Mouse (Mus musculus) embryonic fibroblast, embryonic 13.5 days (primary cell): ENCODE data around the gene Ptbp3. TPM values are rescaled to one million over a fixed set of nuclear protein-coding genes. Genes with fewer than 3 reads are reported as not detected.

Experiments
- H3K27ac ChIP-seq: 2 replicates; pipeline ENCODE4 v1.5.1; 2012; ENCODE audit warnings: low read length, control low read depth, inconsistent platforms; ENCODE audit not compliant: insufficient read depth
- H3K4me1 ChIP-seq: 2 replicates; pipeline ENCODE4 v1.6.1; 2011; ENCODE audit warnings: low read length; ENCODE audit not compliant: control insufficient read depth, insufficient read depth
- H3K4me3 ChIP-seq: 2 replicates; pipeline ENCODE4 v1.5.1; 2011; ENCODE audit warnings: mild to moderate bottlenecking, control low read depth, low read length; ENCODE audit not compliant: insufficient read depth
- CTCF ChIP-seq: IDR thresholded peaks from 2 replicates; pipeline ENCODE4 v1.5.1; 2011; ENCODE audit warnings: mild to moderate bottlenecking, control low read depth, low read length, moderate library complexity, borderline replicate concordance; ENCODE audit not compliant: insufficient read depth
- POLR2A ChIP-seq: IDR thresholded peaks from 2 replicates; pipeline ENCODE4 v1.6.1; 2011; ENCODE audit warnings: low read depth, mild to moderate bottlenecking, control low read depth, low read length, moderate library complexity
- polyA plus RNA-seq: library from polyadenylated mRNA; stranded (reverse); fragments of >200 nt; gene quantifications from 2 replicates; pipeline ENCODE4 v1.2.4, GENCODE M21; 2011; ENCODE audit warnings: low read depth; ENCODE audit not compliant: missing spikeins, insufficient read length

Ptbp3 gene
- polyA plus RNA-seq, 1 experiment = 90.7 TPM

- no peak overlapping the region for H3K4me3 ChIP-seq
- no peak for TF ChIP-seq POLR2A
- no peak for TF ChIP-seq CTCF
- no peak overlapping the region for H3K27ac ChIP-seq
Observed at GRCm38 (mm10) chr4:59422025-59422783, 127.0 kb downstream of the Ptbp3 start.

More at GRCm38 (mm10) chr4:59422025-59422783, 127.0 kb downstream of the Ptbp3 start:
- H3K4me1 ChIP-seq = no peaks in the 10 kb centered on the region; the same call in 1 of the 2 replicates

Other genes starting within 250 kb of the Ptbp3 start
- gene Susd1, start 110.7 kb downstream of the Ptbp3 start, polyA plus RNA-seq = 1.8 and 2.1 TPM in 2 replicates
- 20.9 and 21.3 TPM in 2 replicates for gene Hsdl2, start 32.2 kb upstream of the Ptbp3 start, polyA plus RNA-seq
- 8.5 and 12.5 TPM in 2 replicates for gene E130308A19Rik, start 76.8 kb upstream of the Ptbp3 start, polyA plus RNA-seq